Mouse (Mus musculus) liver, adult 10 weeks (tissue): Measurements from ENCODE around the gene Olfr588-ps1. TPM values are rescaled to one million over a fixed set of nuclear protein-coding genes. Genes with fewer than 3 reads are reported as not detected.

Experiments used
- polyA plus RNA-seq: library from polyadenylated mRNA; stranded (reverse); fragments of 350-450 nt; fragmentation: Illumina TruSeq; extraction: RNeasy Lipid Tissue Mini Kit (QIAGEN cat#74804); gene quantifications from one replicate; pipeline ENCODE4 v1.2.3, GENCODE M21; 2014; ENCODE audit warnings: low read depth, low replicate concordance

Olfr588-ps1 gene
- not detected for polyA plus RNA-seq

DNA sequence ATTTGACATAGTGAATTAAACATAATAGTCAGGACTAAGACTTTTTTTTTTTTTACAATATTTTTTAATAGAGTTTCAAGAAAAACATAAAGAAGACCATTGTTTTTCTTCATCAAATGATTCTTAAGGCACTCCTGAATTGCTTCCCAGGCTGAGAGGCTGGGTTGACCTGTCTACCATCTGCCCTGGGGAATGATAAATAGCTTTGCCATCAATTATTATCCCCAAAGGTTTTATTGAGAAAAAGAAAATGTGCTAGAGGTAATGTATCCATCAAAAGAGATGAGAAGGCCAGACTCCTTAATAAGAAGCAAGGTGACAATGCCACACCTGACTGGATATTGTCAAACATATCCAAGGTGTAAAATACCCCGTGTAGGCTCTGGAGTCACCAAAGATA lies at the start of gene Olfr588-ps1:
Olfr588-ps1 (plus strand) TSS at position 301 of the 400 bp plus-strand sequence.

DNA sequence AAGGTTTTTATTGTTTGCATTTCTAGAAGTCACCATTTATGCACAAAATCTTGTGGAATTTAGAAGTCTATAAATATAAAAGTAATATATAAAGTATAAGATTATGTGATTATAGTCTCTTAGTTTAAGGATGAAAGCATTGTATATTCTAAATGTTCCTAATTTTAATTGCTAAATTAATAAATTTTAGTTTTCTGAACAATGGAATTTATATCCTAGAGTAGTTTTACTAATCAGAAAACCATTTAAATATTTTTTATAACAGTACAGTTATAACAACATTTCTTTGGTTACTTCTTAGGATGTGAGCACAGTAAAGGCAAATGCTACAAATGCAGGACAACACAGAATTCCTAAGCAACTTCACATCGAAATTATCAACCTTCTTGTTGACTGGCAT lies 43.3 kb upstream of the Olfr588-ps1 start, which contains the start of gene Olfr585:
Olfr585 (plus strand) TSS at position 301 of the 400 bp plus-strand sequence.

DNA sequence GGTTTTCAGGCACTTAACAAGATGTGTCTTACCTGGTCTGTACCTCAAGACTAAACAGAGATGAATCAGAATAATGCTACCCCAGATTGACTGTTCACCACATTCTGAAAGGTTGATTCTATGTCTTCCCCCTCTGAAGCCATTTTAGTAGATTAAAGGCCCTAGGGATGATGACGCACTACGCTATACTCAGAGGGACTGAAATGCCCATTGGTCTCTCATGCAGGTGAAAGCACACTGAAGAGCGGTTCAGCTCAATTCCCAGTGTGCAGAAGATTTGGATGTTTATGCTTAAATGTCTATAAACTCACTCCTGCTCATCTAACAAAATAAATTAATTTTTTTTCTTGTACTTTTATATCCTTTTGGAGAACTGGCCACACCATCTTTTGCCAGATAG lies 15.1 kb upstream of the Olfr588-ps1 start, which contains the start of gene Olfr586:
Olfr586 (minus strand) TSS at position 101 of the 400 bp plus-strand sequence.

DNA sequence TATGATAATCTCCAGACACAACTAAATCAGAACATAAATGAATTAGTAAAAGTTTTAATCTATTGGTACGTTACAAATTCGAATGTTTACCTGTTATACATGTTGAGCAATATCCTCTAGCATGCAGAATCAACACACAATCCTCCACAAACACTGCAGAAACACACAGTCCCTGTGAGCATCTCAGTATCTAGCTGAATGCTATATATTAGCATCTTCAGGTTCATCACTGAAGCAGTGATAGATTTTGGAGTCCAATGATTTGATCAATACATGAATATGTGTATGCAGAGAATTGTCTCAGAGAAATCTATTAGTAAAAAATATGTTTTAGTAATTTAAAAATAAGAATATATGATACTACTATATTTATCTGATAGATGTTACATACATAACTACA lies 15.6 kb downstream of the Olfr588-ps1 start, which contains the start of gene Olfr589:
Olfr589 (minus strand) TSS at position 101 of the 400 bp plus-strand sequence.

DNA sequence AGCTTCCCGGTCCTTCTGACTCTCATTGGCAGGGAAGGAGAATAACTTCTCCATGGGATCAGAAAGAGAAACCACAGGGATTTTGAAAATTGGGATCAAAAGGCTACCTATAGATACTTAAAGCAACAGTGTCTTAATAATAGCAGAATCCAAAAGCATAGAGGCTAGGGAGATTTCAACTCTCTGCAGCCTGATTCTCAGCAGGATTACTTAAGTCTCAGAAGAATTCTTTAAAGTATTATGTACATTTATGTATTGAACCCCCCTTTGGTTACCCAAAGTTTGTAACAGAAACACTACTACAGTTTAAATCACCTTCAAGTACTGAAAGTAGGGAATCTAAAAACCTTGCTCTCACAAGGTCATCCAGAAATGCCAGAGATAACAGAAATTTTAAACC lies 37.6 kb downstream of the Olfr588-ps1 start, which contains the start of gene Olfr591:
Olfr591 (minus strand) TSS at position 101 of the 400 bp plus-strand sequence.

DNA sequence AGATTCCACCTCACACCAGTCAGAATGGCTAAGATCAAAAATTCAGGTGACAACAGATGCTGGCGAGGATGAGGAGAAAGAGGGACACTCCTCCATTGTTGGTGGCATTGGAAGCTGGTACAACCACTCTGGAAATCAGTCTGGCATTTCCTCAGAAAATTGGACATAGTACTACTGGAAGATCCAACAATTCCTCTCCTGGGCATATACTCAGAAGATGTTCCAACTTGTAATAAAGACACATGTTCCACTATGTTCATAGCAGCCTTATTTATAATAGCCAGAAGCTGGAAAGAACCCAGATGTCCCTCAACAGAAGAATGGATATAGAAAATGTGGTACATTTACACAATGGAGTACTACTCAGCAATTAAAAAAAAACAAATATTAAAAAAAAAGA lies 43.8 kb downstream of the Olfr588-ps1 start, which contains the start of gene Olfr592:
Olfr592 (plus strand) TSS at position 301 of the 400 bp plus-strand sequence.

Other genes with a start within 250 kb of the Olfr588-ps1 start
- gene Olfr569, start 250.0 kb upstream of the Olfr588-ps1 start, polyA plus RNA-seq, result not detected
- not detected for gene Olfr570, start 246.3 kb upstream of the Olfr588-ps1 start, polyA plus RNA-seq
- not detected for gene Olfr571, start 223.3 kb upstream of the Olfr588-ps1 start, polyA plus RNA-seq
- gene Olfr572, start 216.5 kb upstream of the Olfr588-ps1 start, polyA plus RNA-seq, result not detected
- gene Olfr573-ps1, start 198.3 kb upstream of the Olfr588-ps1 start, polyA plus RNA-seq, result not detected
- not detected for gene Olfr574, start 192.4 kb upstream of the Olfr588-ps1 start, polyA plus RNA-seq
- gene Olfr575, start 182.1 kb upstream of the Olfr588-ps1 start, polyA plus RNA-seq, result not detected
- not detected for gene Olfr576, start 178.2 kb upstream of the Olfr588-ps1 start, polyA plus RNA-seq
- gene Olfr577, start 164.9 kb upstream of the Olfr588-ps1 start, polyA plus RNA-seq, result not detected
- gene Olfr578, start 151.6 kb upstream of the Olfr588-ps1 start, polyA plus RNA-seq, result not detected
- not detected for gene Olfr582, start 102.9 kb upstream of the Olfr588-ps1 start, polyA plus RNA-seq
- not detected for gene Olfr583, start 89.6 kb upstream of the Olfr588-ps1 start, polyA plus RNA-seq
- not detected for gene Olfr584, start 59.0 kb upstream of the Olfr588-ps1 start, polyA plus RNA-seq
- gene Olfr585, start 43.2 kb upstream of the Olfr588-ps1 start, polyA plus RNA-seq, result not detected
- not detected for gene Olfr586, start 15.2 kb upstream of the Olfr588-ps1 start, polyA plus RNA-seq
- not detected for gene Olfr589, start 15.5 kb downstream of the Olfr588-ps1 start, polyA plus RNA-seq
- gene Olfr591, start 37.5 kb downstream of the Olfr588-ps1 start, polyA plus RNA-seq, result not detected
- not detected for gene Olfr592, start 43.9 kb downstream of the Olfr588-ps1 start, polyA plus RNA-seq
- not detected for gene Olfr593, start 71.0 kb downstream of the Olfr588-ps1 start, polyA plus RNA-seq
- gene Olfr594, start 76.1 kb downstream of the Olfr588-ps1 start, polyA plus RNA-seq, result not detected
- not detected for gene Usp17ld, start 111.6 kb downstream of the Olfr588-ps1 start, polyA plus RNA-seq
- not detected for gene Olfr596, start 164.8 kb downstream of the Olfr588-ps1 start, polyA plus RNA-seq
- not detected for gene Olfr597, start 175.4 kb downstream of the Olfr588-ps1 start, polyA plus RNA-seq
- gene Olfr598, start 182.7 kb downstream of the Olfr588-ps1 start, polyA plus RNA-seq, result not detected
- not detected for gene Olfr599, start 195.0 kb downstream of the Olfr588-ps1 start, polyA plus RNA-seq
- not detected for gene Olfr600, start 208.8 kb downstream of the Olfr588-ps1 start, polyA plus RNA-seq
- gene Olfr601, start 221.8 kb downstream of the Olfr588-ps1 start, polyA plus RNA-seq, result not detected
- gene Olfr603, start 245.3 kb downstream of the Olfr588-ps1 start, polyA plus RNA-seq, result not detected